Mouse (Mus musculus) right cerebral cortex, postnatal 36 days (tissue): Measurements from ENCODE around the gene Oscar.

Experiments used
- DNase-seq, 2 experiments: peaks; one replicate each; pipeline ENCODE4 v3.0.0; 2022; ENCODE audit warnings: low spot score in 2 of 2, mixed read lengths in 1 of 2

Oscar gene

DNA sequence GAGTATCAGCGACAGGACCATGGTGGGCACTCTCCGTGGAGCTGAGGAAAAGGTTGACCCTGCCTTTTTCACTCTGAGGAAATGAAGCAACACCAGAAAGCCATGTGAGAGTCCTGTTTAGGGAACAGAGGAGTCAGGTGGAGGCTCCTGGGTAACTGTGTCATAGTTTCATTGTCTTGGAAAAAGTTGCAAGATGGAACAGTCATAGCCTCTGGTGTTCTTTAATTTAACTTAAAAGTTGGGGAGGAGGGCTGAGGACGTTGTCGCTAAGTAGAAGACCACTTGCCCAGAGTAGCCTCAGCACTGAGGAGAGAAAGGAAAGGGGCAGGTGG, at the start of gene Oscar:
Gene Oscar (minus strand): TSS at position 101 of the 332 bp plus-strand sequence.
- no peak for DNase-seq

DNA sequence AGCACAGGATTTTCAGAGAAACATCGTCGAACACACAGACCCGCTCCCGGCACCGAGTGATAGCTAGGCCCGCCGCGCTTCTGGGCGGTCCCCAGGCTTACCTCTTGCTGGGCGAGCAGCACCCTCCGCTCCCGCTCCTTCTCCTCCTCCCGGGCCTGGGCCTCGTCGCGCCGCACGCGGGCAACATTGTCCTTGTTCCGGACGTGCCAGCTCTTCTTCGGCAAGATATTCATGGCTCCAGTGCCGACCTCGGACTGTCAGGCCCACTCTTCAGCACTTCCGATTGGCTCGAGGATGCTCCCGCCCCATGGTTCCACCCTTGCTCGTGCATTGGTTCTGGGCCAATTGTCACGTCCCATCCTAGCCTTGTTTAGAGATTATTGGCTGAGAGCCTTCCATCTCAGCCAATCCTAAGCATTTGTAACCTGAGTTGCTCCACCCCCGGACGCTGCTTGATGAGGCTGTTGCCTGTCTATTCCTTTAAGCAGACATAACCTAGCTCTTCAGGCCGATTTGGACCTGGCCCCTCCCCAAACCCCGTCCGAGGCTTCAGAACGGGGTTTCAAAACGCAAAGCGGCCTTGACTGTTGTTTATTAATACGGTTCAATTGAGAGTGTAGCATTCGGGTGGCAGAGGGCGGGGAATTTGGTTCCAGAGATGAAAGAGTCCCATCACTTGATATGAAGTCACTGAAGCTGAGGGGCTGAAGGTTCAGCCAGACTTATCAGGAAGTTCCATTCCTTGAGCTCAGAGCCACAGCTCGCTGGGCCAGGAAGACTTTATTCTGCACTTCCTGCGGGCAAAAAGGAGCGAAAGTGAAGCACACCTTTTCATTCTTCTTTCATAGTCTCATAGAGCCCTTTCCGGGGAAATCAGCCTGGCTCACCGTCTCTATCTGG, 49.5 kb upstream of the Oscar start, which contains the start of gene Leng1:
Gene Leng1 (minus strand): TSS at position 626 of the 900 bp plus-strand sequence.
- DNase-seq = peak; percentile 95 to 98

DNA sequence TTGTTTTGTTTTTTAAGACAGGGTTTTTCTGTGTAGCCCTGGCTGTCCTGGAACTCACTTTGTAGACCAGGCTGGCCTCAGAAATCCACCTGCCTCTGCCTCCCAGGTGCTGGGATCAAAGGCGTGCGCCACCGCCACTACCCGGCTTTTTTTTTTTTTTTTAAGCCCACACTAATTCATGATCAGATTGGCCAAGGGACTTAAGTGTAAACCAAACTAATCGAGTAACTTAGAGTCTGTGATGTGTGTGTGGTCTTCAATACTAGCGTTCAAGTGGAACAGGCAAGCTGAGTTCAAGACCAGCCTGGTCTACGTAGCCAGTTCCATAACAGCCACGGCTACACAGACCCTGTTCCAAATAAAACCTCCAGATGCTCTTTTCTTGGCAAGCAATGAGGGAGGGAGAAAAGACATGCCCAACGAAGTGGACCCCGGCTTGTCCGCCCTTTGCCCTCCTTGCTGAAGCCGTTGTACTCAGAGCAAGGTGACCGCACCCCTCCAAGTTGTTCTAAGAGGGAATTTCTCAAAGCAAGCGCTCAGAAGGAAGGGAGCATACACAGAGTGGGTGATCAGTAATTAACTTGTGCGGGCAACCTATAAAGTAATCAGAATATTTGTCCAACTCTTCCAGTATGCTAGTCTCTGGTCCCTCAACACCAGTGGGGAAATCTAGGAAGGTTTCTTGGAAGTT, 48.7 kb upstream of the Oscar start:
- DNase-seq = no peak

DNA sequence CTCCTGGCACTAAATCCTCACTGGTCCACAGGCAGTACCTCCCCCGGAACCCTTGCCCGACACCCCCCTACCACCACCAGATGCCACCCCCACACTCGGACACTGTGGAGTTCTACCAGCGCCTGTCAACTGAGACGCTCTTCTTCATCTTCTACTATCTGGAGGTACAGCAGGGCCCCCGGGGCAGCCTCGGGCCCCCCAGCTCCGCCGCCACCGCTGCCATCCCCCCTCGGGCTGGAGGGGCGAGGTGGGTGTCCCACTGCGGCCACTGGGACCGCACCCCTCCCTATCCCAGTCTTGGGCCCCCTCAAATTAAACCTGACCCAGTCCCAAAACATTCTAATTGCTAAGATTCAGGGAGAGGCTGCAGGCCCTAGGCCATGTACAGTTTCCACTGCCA, 42.6 kb upstream of the Oscar start:
- no peak for DNase-seq

DNA sequence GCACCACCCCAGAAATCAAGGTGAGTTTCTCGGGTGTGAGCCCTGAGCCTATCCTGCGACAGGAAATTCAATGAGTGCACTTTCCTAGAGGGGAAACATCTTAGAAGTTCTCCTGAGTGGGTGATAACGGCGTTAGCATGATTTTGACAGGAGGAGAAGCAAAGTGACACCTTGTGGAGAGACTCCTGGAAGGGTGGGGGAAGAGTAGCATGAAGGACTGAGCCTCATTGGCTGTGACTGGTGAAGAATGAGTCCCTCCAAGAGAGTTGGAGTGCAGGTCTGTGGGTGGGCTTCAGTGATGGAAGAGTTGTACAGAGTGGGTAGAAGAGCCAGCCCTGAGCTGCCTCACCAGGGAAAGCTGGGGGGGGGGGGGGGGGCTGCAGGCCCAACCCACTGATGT, 41.0 kb upstream of the Oscar start:
- no peak for DNase-seq

DNA sequence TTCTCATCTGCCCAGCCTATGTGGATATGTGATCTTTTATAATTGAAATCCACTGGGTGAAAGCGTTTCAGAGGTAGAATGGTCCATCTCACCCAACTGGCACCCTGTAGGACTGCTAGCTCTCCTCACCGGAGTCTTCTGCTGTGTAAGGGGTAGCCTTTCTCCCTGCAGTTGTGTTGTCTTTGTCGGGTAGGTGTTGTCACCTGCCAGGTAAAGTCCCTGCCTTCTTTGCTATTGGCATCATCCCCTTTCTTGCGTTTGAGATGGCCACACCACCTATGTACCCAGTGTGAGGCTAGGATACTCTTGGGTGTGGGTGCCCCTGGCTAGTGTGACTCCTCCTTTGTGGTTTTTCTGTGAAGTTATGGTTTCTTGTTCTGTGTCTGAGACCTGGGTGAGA, 30.7 kb upstream of the Oscar start:
- no peak for DNase-seq

DNA sequence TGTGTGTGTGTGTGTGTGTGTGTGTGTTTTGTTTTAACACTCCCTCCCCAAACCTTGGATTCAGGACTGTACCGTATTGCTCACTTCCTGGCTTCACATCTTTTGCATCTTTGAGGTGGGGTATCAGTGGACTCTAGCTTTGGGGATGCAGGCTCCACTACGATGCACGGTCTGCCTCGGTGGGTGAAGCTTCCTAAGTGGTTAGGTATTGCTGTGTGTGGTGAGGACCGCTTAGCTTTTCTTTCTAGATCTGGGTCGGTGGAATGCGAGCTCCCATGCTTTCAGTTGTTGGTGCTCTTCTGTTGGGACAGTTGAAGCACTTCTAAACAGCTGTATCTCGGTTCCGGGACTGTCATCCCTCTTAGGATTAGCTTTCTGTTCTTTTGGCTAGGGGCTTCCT, 30.2 kb upstream of the Oscar start:
- no peak for DNase-seq

DNA sequence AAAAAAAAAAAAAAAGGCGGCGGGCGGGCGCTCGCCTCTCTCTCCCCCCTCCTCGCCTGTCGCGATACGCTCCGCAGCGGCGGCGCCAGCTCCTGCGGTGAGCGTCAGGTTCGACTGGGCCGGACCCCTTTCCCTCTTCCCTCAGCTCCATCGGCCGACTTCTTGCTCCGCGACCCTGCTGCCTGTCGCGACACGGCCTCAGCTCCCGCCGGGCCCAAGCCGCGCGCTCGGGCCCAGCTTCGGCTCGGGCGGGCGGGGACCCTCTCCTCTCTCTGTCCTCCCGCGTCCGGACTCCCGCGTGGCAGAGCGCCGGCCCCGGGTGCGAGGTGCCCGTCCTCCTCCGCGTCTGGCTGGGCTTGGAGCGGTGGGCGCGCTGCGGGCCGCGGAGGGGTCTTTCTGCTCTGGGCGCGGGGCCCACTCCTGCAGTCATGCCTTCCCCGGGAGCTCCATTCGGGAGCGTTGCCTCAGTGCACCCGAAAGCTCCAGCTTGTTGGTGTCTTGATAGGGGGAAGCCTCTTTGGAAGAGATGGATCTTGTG, 29.6 kb upstream of the Oscar start:
- no peak for DNase-seq

DNA sequence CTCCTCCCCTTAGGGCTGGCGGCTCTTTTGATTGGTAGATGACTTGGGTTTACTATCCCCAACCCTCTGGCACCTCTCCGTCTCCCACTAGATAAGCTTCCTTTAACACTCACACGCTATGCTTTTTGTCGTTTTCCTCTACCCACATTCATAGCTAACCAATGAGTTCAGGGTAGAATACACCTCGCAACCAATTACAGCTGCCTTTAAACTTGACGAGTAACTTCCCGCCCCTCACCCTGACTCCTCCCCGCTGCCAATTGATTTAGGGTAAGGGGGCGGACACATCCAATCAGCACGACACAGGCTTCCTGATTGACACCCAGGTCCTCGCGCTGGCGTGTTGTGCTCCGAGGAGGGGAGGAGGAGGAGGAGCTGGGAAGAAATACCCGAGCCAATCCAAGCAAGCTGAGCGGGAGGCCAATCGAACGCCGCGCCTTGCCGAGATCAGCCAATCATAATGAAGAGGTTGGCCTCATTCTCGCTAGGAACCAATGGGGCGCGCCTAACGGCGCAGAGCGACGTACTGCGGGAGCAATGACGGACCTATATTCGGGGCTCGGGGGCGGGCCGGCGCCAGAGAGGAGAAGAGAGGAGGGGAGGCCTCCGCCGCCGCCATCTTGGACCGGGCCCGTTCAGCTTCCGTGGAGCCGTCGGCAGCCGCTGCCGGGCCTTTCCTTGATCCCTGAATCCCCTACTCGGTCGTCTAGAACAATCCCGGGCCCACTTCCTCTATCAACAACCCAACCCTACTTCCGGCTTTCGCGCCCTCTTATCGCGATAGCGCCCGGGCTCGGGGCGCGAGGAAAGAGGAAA, 28.9 kb upstream of the Oscar start, which contains the start of gene Cnot3:
Gene Cnot3 (plus strand): TSS at position 597 of the 816 bp plus-strand sequence.
- DNase-seq = peak; percentile 100

DNA sequence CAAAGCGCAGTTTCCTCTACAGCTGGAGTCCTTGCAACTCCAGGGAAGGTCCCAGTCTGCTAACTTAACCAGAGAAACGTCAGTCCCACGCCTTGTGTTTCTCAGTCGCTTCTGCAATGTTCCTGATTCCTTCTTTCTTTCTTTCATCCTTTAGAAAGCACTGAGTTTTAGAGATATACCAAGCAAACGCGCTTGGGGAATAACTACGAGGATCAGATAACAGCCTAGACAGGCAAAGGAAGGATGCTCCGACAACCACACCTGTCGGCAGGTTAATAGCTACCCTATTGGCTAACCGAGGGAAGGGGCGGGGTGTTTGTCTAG, 28.4 kb upstream of the Oscar start:
- DNase-seq = no peak

DNA sequence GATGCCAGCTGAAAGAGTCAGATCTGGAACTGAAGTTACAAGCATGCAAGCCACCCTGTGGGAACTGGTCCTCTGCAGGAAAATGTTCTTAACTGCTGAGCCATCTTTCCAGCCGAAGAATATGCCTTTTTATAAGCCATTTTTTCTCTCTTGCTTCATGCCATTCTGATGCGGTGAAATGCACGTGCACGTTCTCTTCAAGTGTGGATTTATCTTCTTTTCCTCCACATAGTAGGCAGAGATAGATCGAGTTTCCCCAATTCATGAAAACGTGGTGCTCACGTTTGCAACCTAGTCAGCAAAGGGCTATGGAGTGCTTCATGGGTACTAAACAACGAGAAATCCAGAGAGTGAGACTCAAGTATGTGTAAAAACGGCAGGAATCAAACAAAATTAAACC, 27.9 kb upstream of the Oscar start:
- no peak for DNase-seq

DNA sequence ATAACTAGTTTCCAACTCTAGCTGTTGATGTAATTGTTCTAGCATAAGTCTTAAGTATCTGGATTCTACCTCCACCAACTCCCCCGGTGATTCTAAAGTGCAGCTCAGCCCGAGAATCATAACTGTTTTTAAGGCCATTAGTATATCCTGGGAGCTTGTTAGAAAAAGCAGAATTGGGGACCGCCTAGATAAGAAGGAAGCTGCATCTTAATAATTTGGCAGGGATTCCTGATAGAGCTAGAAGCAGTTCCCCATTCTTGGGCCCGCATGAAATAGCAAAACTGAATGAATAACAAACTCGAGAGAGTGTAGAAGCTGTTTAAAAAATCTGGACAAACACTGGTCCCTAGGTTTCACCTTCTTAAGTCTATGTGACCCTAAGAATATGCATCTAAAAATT, 27.5 kb upstream of the Oscar start:
- no peak for DNase-seq

DNA sequence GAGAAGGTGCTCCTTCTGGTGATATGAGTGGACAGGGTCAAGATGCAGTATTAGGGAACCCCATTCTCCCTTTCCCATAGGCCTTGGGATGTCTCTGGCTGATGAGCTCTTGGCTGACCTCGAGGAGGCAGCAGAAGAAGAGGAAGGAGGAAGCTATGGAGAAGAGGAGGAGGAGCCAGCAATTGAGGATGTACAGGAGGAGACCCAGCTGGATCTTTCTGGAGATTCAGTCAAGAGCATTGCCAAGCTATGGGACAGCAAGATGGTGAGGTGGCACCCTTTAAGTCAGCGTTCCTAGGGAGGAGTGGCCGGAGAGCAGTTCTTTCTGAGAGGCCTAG, 14.5 kb upstream of the Oscar start:
- DNase-seq = no peak

DNA sequence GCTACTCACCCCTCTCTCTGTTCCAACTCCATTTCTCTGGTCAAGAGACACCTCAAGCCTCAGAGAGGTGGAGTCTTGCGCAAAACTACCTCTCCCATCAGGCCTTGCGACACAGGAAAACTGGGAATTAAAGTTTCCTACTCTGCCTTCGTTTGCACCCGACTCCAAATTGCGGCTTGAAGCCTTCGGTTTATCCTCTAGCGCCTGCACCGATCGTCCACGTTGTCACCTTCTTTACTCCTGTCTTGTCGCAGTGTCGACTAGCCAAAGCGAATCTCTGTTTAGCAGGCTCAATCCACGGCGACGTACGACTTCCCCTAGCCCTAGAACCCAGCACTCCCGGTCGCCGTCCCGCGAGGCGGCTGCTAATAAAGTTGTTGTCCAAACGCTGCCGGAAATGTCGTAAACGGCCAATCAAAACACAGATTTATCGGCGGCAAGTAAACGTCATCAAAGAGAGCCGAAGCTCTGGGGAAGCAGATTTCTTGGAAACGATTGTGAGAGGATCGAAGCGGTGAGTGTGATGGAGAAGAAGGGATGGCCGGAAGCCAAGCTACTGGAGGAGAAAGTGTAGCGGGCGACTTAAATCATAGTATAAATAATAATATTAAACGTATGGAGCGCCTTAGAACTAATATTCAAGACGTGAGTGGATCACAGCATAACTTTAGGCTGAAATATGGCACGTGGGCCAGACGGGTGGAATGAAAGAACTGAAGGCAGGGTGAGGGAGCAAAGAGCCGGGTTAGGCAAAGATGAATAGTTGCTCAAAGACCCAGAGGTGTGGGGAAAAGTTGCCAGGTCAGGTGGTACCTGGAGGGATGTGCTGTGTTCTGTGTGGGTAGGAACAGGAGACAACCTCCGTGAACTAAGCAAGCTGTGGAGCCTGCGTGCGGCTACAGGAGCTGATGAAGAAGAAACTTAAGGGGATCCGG, 13.9 kb upstream of the Oscar start, which contains the start of the genes Tfpt and Prpf31:
Gene Tfpt (minus strand): TSS at position 387 of the 935 bp plus-strand sequence.
Gene Prpf31 (plus strand): TSS at position 443 of the 935 bp plus-strand sequence.
- DNase-seq = peak; percentile 90 to 93

DNA sequence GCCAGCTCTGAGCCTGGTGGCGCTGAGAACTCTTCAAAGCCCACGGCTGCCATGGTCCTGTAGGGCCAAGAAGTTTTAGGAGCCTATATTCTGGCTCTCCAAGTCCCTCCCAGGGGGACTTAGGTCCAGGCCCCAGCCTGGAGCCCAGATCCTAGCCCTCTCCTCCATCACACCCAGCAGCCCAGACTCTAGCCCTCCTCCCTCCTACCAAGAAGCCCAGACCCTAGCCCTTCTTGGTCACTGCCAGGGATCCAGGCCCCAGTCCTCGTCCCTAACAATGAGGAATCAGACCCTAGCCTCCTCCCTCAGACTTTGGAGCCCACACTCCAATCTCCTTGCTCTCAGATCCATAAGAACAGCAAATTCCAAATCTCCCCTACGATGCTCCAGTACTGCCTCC, 13.1 kb upstream of the Oscar start:
- DNase-seq = no peak

DNA sequence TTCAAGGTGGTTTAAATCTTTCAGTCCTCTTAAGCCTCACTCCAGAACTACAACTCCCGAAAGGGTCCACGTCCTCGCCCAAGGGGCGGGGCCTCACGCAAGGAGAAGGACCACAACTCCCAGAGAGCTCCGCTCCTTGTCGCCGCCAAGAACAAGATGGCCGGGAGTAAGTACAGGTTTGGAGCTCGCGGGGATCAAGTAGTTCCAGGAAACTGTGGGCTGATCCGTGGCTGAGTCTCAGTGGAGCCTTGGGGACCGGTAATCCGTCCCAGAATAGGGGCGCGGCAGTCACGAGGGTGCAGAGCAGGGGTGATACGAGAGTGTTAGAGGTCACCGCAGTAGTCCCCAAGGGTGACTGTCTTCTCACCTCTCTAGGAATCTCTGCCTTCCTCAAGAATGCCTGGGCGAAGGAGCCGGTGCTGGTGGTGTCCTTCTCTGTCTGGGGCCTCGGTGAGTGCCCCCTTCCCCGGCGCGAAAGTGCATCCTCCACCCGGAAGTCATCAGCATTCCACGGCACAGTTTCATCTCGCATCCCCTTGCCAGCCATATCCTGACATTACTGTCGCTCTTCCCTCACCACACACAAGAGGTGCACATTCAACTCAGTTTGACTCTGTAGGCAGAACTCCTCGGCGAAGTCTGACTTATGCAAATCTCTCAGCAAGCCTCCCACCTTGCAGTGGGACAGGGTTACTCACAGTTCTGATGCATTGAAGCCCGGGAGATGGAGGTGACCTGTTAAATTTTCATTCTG, 1.5 kb upstream of the Oscar start, which contains the start of gene Ndufa3:
Gene Ndufa3 (plus strand): TSS at position 132 of the 754 bp plus-strand sequence.
- peak; percentile 87 to 88 for DNase-seq

DNA sequence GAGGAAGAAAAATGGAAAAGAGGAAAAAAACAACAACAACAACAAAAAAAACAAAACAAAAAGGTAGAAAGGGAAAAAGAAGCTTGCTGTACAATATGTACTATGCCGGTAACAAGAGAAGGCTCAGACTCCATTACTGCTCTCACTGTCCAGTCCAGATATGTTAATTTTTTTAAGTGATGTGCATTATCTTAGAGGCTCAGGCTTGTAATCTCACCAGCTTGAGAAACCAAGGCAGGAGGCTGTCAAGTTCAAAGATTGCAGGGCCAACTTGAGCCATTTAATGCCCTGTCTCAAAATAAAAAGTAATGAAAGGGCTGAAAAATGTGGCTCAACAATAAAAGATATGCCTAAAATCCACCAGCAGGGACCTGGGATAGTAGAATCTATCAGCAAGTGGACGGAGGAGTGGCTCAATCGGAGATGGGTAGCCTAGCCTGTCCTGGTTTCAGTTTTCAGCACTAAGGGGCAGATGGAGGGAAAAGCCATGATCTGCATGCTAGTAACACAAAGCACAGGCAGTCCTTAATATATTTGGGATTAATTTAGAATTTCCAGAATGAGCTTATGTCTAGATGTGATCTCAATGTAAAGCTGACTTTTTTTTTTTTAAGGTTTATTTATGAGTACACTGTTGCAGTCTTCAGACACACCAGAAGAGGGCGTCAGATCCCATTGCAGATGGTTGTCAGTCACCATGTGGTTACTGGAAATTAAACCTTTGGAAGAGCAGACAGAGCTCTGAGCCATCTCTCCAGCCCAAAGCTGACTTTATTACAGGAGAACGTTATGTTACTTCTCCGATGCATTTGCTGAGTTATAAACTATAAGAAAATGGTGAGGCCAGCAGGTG, 658 bp upstream of the Oscar start:
- DNase-seq = no peak

DNA sequence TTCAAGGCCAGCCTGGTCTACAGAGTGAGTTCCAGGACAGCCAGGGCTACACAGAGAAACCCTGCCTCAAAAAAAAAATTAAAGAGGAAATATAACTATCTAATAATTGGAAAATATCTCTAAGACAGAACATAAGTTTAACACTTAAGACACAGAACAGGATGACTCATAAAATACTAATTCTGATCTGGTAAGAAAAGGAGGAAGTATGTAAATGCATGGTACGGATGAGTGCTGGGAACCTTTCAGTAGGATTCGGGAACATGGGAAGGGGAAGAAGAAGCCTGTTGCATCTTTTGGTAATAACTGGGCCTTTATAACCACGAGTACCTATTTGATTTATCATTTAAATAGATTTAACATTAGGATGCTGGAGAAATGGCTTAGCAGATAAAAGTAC, 1.9 kb downstream of the Oscar start:
- DNase-seq = no peak

DNA sequence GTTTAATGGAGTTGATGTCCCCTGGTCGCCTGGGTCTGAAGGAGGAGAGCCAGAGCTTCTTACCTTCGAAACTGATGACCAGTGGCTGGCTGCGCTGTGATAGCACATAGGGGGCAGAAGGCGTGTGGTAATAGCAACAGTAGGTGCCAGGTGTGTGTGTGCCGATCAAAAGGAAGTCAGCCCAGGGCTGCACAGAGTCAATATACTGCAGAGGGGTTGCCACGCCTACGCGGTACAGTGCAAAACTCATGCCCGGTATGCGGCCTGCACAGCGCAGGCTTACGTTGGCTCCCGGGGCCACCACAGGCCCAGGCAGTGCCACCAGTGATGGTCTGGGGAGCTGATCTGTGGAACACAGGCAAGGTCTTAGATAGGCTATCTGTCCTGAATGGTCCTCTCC, 5.0 kb downstream of the Oscar start:
- DNase-seq = no peak
